Mouse (Mus musculus) lung, embryonic 14.5 days (tissue): ENCODE measurements at regions not wholly inside any gene's neighbourhood (a gene's known extent, or its start where the extent isn't known, plus 50 kb on each side); places are given as distances from the start of the nearest gene placed in this dataset.

Source experiments
- ATAC-seq: fragments of 200-750 bp; cut with Nextera tagmentation; 2 replicates; pipeline ENCODE4 v1.8.0; 2017; ENCODE audit warnings: mild to moderate bottlenecking, moderate TSS enrichment, moderate library complexity; ENCODE audit not compliant: insufficient read depth
- DNase-seq: peaks from one replicate; pipeline ENCODE4 v3.0.0-alpha.2; 2015
- H3K27ac ChIP-seq: fragments of 300-500 bp; sonication (generic); 2 replicates; pipeline ENCODE4 v1.5.1; 2014; ENCODE audit warnings: low read depth, mild to moderate bottlenecking, moderate library complexity
- H3K27me3 ChIP-seq: fragments of 300-500 bp; sonication (generic); 2 replicates; pipeline ENCODE4 v1.6.1; 2014; ENCODE audit warnings: low read length, control low read depth; ENCODE audit not compliant: insufficient read depth
- H3K36me3 ChIP-seq: fragments of 300-500 bp; sonication (generic); 2 replicates; pipeline ENCODE4 v1.6.1; 2014; ENCODE audit warnings: control low read depth; ENCODE audit not compliant: insufficient read depth
- H3K4me1 ChIP-seq: fragments of 300-500 bp; sonication (generic); 2 replicates; pipeline ENCODE4 v1.6.1; 2014; ENCODE audit warnings: antibody characterized with exemption, control low read depth; ENCODE audit not compliant: insufficient read depth
- H3K4me2 ChIP-seq: fragments of 300-500 bp; sonication (generic); 2 replicates; pipeline ENCODE4 v1.6.1; 2014; ENCODE audit warnings: mild to moderate bottlenecking
- H3K4me3 ChIP-seq: fragments of 300-500 bp; sonication (generic); 2 replicates; pipeline ENCODE4 v1.5.1; 2014; ENCODE audit warnings: low read depth, low read length
- H3K9ac ChIP-seq: fragments of 300-500 bp; sonication (generic); 2 replicates; pipeline ENCODE4 v1.6.1; 2014
- H3K9me3 ChIP-seq: fragments of 300-500 bp; sonication (generic); 2 replicates; pipeline ENCODE4 v1.6.1; 2016; ENCODE audit warnings: low read depth, low read length, control low read depth
- CTCF ChIP-seq: IDR thresholded peaks from 2 replicates; pipeline ENCODE4 v1.5.1; 2016; ENCODE audit warnings: antibody characterized with exemption, low read depth
- WGBS: fragments of 180-500 bp; shearing (Covaris S2); extraction: QIAGEN DNeasy Blood & Tissue Kit; methylation state at CpG from one replicate; pipeline ENCODE4 v1.1.7; 2014; 5-methylcytosine and 5-hydroxymethylcytosine counted together

- H3K9ac ChIP-seq: no peak overlapping the region
- H3K4me3 ChIP-seq: no peak overlapping the region
- TF ChIP-seq CTCF: no peak
- ATAC-seq (no peak), DNase-seq (no peak)
- H3K9me3 ChIP-seq: no peaks in the 10 kb centered on the region
- 53% methylated on average over 9 of the region's 9 CpGs for WGBS
- H3K36me3 ChIP-seq: no peaks in the 10 kb centered on the region
- no peak overlapping the region for H3K4me2 ChIP-seq
- no peaks in the 10 kb centered on the region for H3K4me1 ChIP-seq
- no peaks in the 10 kb centered on the region for H3K27me3 ChIP-seq
- H3K27ac ChIP-seq: no peak overlapping the region
Observed at GRCm38 (mm10) chr9:61533237-61533636, 161.1 kb downstream of the Tle3 start.

GRCm38 (mm10) chr9:61530263-61531045 lies 158.3 kb downstream of the Tle3 start:
- ATAC-seq (no peak), DNase-seq (no peak)
- no peak overlapping the region for H3K4me3 ChIP-seq
- no peak overlapping the region for H3K9ac ChIP-seq
- no peak overlapping the region for H3K4me2 ChIP-seq
- H3K4me1 ChIP-seq: no peaks in the 10 kb centered on the region
- no peak for TF ChIP-seq CTCF
- H3K36me3 ChIP-seq: no peaks in the 10 kb centered on the region
- H3K27ac ChIP-seq: no peak overlapping the region
- WGBS: 59% methylated on average over 4 of the region's 4 CpGs
- no peaks in the 10 kb centered on the region for H3K27me3 ChIP-seq
- H3K9me3 ChIP-seq: no peaks in the 10 kb centered on the region

- WGBS: 63% methylated on average over 12 of the region's 12 CpGs
- no peaks in the 10 kb centered on the region for H3K9me3 ChIP-seq
- H3K36me3 ChIP-seq: no peaks in the 10 kb centered on the region
- H3K27me3 ChIP-seq: no peaks in the 10 kb centered on the region
- H3K27ac ChIP-seq: no peak overlapping the region
- TF ChIP-seq CTCF: no peak
- H3K4me1 ChIP-seq: no peaks in the 10 kb centered on the region
- H3K4me3 ChIP-seq: no peak overlapping the region
- DNase-seq: no peak
- H3K4me2 ChIP-seq: no peak overlapping the region
- no peak for ATAC-seq
- no peak overlapping the region for H3K9ac ChIP-seq
Observed at GRCm38 (mm10) chr9:61528286-61528865, 156.2 kb downstream of the Tle3 start.

DNA sequence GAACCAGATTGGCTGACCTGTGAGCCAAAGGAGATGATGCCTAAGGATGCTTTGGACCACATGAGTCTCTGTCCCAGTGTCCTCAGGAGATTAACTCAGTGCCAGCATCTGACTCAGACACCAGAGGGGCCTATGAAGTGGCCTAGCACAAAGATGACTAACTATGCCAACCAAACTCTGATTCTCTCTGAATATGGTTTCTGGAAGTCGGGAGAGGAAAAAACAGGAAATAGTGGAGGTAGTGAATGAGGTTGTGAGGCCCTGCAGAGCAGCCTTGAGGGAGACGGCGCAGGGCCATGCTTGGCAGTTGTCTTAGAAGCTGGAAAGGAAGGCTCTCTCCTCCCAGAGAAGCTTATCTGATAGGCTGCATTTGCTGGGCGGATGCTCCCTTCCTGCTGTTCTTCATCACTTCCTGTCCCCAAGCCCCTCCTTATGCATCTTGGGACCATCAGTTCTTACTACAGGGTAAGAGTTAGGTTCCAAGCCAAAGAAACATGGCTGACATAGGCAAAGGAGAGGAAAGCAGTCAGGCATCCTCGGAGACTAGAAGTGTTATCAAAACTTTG lies 155.4 kb downstream of the Tle3 start:
- no peaks in the 10 kb centered on the region for H3K36me3 ChIP-seq
- H3K4me1 ChIP-seq: no peaks in the 10 kb centered on the region
- H3K9ac ChIP-seq: no peak overlapping the region
- TF ChIP-seq CTCF: no peak
- H3K4me3 ChIP-seq: no peak overlapping the region
- no peaks in the 10 kb centered on the region for H3K27me3 ChIP-seq
- H3K4me2 ChIP-seq: no peak overlapping the region
- DNase-seq (no peak), ATAC-seq (no peak)
- H3K27ac ChIP-seq: no peak overlapping the region
- 62% methylated on average over 5 of the region's 5 CpGs for WGBS
- H3K9me3 ChIP-seq: peaks cover 5% of the 10 kb centered on the region; the same call in 1 of the 2 replicates

DNA sequence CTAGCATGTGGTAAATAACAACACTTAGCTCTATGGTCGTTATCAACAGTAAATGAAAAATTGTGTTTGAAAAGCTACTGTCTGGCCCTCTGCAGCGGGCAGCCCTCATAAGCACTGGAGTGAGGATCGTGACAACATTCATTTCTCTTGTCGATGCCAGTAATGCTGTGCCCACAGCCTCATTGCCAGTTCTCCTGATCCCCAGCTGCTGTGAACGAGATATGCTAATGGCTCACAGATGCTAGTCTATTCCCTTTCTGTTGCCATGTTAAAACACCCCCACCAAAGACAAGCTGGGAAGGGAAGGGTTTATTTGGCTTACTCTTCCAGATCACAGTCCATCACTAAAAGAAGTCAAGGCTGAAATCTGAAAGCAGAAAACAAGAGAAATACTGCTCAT lies 148.0 kb downstream of the Tle3 start:
- Histone ChIP-seq H3K36me3 (no peaks in the 10 kb centered on the region), H3K9ac (no peak overlapping the region), H3K4me3 (no peak overlapping the region), H3K4me1 (no peaks in the 10 kb centered on the region), H3K4me2 (no peak overlapping the region), H3K27ac (no peak overlapping the region), H3K9me3 (peaks cover 6% of the 10 kb centered on the region; the same call in 1 of the 2 replicates), H3K27me3 (no peaks in the 10 kb centered on the region)
- DNase-seq: no peak
- no peak for TF ChIP-seq CTCF
- 75% methylated on average over 5 of the region's 5 CpGs for WGBS
- no peak for ATAC-seq

DNA sequence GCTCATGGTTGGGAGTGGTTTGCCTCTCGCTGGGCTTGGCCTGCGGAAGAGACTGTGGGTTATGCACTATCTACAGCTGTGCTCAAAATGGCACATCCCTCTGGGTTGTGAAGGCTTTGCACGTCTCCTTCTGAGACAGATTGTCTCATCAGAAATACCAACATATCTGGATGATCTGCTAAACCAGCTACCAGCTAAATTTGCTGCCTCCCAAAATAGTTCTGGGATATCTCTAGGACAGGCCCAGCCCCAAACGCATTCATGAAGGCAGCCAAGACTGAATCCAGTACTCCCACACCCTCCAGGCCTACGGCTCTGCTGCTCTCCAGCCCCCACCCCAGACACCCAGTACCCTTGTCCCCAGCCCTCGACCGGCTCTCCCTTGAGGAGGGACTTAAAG lies 145.7 kb downstream of the Tle3 start:
- ATAC-seq (no peak), DNase-seq (no peak)
- H3K27me3 ChIP-seq: no peaks in the 10 kb centered on the region
- no peak overlapping the region for H3K4me3 ChIP-seq
- H3K27ac ChIP-seq: no peak overlapping the region
- no peak overlapping the region for H3K4me2 ChIP-seq
- 80% methylated on average over 7 of the region's 7 CpGs for WGBS
- no peaks in the 10 kb centered on the region for H3K4me1 ChIP-seq
- H3K36me3 ChIP-seq: no peaks in the 10 kb centered on the region
- no peak for TF ChIP-seq CTCF
- peaks cover 5% of the 10 kb centered on the region; the same call in 1 of the 2 replicates for H3K9me3 ChIP-seq
- no peak overlapping the region for H3K9ac ChIP-seq

- DNase-seq: no peak
- Histone ChIP-seq H3K9me3 (no peaks in the 10 kb centered on the region), H3K9ac (no peak overlapping the region), H3K27ac (no peak overlapping the region), H3K27me3 (peaks cover 28% of the 10 kb centered on the region), H3K4me1 (no peaks in the 10 kb centered on the region), H3K4me2 (no peak overlapping the region), H3K4me3 (no peak overlapping the region), H3K36me3 (no peaks in the 10 kb centered on the region)
- no peak for ATAC-seq
- TF ChIP-seq CTCF: no peak
Observed at GRCm38 (mm10) chr9:61511436-61511835, 139.3 kb downstream of the Tle3 start.
